Mouse (Mus musculus): ENCODE data around the gene AU022252.

DNA sequence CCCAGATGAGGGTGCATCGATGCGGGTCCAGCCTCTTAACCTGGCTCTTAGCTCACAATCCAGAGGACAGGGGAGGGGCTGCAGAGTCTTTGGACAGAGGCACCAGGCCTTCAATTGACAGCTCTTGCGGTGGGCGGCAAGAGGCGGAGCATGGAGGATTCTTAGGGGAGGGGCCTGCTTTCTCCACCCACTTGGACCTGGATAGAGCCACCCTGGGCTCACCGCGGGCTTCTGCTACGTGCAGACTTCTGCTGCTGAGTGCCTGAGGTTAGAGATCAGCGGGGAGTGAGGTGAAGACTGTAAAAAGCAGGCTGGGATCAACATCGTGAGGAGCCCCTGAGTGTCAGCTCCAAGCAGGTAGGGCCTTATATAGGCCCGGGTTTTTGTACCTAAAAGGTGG lies 14.3 kb downstream of the AU022252 start, which contains the start of gene Tmem269:
- TF ChIP-seq POLR2A (IDR thresholded peaks at IDR 0.05; ENCODE audit: extremely low read depth, insufficient read depth, low read length) (no peak), CTCF (IDR thresholded peaks at IDR 0.05; ENCODE audit: low read depth, low read length) (no peak)
